Mouse (Mus musculus) stomach, postnatal 0 days (tissue): ENCODE results near the gene Slc10a7.

Source experiments
- CTCF ChIP-seq: IDR thresholded peaks from 2 replicates; pipeline ENCODE4 v1.5.1; 2016; ENCODE audit warnings: antibody characterized with exemption, low read depth, mild to moderate bottlenecking, moderate library complexity
- EP300 ChIP-seq: optimal IDR thresholded peaks from 2 replicates; pipeline ENCODE3; 2016; ENCODE audit warnings: antibody characterized with exemption

DNA sequence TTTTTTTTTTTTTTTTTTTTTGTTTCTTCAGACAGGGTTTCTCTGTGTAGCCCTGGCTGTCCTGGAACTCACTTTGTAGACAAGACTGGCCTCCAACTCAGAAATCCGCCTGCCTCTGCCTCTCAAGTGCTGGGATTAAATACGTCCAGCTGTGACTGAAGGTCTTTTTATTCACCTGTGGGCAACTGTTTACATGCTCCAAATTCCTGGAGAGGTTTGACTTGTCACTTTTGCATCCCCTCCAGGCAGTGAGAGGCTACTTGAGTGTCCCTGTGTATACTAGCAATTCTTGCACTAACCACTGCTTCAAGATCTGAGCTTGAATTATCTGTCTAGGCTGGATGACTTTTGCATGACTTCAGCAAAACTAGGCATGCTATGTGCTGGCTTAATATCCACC is 6.4 kb upstream of the Slc10a7 start:
- TF ChIP-seq CTCF (no peak), EP300 (no peak)
